Mouse (Mus musculus): ENCODE data around the gene Srpk3. TPM values are rescaled to one million over a fixed set of nuclear protein-coding genes. Genes with fewer than 3 reads are reported as not detected.

Srpk3 gene
- polyA plus RNA-seq, 1 experiment from 2014 or later: 94.7 TPM

DNA sequence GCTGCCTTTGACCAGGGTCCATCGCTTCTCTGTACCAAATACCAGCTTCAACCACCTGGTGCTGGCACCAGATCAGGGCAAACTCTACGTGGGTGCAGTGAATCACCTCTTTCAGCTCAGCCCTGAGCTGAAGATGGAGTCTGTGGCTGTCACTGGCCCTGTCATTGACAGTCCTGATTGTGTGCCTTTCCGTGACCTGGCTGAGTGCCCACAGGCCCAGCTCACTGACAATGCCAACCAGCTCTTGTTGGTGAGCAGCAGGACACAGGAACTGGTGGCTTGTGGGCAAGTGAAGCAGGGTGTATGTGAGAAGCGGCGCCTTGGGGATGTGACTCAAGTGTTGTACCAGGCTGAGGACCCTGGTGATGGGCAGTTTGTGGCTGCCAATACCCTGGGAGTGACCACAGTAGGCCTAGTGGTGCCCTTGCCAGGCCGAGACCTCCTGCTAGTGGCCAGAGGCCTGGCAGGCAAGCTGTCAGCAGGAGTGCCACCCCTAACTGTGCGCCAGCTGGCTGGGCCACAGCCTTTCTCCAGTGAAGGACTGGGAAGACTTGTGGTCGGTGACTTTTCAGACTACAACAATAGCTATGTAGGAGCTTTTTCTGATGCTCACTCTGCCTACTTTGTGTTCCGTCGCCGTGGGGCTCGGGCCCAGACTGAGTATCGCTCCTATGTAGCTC, 15.5 kb upstream of the Srpk3 start:
- Histone ChIP-seq H3K9ac (ENCODE audit: low read length) (no peak overlapping the region), H3K36me3 (ENCODE audit: control insufficient read depth, insufficient read depth) (no peaks in the 10 kb centered on the region), H3K27me3 (ENCODE audit: control insufficient read depth, insufficient read depth, low read length) (no peaks in the 10 kb centered on the region), H3K27ac (ENCODE audit: low read length) (no peak overlapping the region), H3K9me3 (replicated peaks; ENCODE audit: control insufficient read depth, low read length) (no peaks in the 10 kb centered on the region), H3K4me3 (ENCODE audit: low read length) (no peak overlapping the region), H3K4me2 (ENCODE audit: low read depth, low read length) (no peak overlapping the region), H3K4me1 (ENCODE audit: control insufficient read depth, insufficient read depth, low read length) (0 out of 2 replicates have a peak, but pooled peaks cover 4% of the 10 kb centered on the region)
- ATAC-seq (replicated peaks; ENCODE audit: extremely low read depth, insufficient read depth, low FRiP score): no peak
- WGBS: 78% methylated on average over 13 of the region's 13 CpGs

DNA sequence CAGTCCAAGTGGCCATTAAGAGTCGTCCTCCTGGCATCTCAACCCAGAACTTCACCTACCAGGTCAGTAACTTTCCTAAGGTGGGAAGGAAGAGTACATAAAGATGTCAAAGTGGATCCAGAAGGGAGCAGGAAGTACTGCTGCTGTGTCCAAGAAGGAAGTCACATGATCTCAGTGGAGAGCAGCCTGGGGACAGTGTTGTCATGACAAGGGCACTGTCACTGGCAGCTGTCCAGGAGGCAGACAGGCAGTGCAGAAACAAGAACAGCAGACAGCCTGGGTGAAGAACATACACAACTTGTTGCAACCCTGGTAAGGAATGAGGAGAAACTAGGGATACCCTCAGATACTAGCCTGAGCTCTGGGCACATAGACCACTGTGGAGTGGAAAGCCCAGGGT, 8.9 kb upstream of the Srpk3 start:
- WGBS: 33% methylated on average over 1 of the region's 1 CpGs
- no peak overlapping the region for H3K4me3 ChIP-seq (ENCODE audit: low read length)
- H3K36me3 ChIP-seq (ENCODE audit: control insufficient read depth, insufficient read depth): no peaks in the 10 kb centered on the region
- peak overlapping the region; percentile 27; the same call in 1 of the 2 replicates for H3K27ac ChIP-seq (ENCODE audit: low read length)
- ATAC-seq (replicated peaks; ENCODE audit: extremely low read depth, insufficient read depth, low FRiP score): peak; percentile 73
- no peak overlapping the region for H3K9ac ChIP-seq (ENCODE audit: low read length)
- no peak overlapping the region for H3K4me2 ChIP-seq (ENCODE audit: low read depth, low read length)
- no peaks in the 10 kb centered on the region for H3K27me3 ChIP-seq (ENCODE audit: control insufficient read depth, insufficient read depth, low read length)
- H3K4me1 ChIP-seq (ENCODE audit: control insufficient read depth, insufficient read depth, low read length): peaks cover 3% of the 10 kb centered on the region; the same call in 1 of the 2 replicates
- H3K9me3 ChIP-seq (replicated peaks; ENCODE audit: control insufficient read depth, low read length): no peaks in the 10 kb centered on the region

DNA sequence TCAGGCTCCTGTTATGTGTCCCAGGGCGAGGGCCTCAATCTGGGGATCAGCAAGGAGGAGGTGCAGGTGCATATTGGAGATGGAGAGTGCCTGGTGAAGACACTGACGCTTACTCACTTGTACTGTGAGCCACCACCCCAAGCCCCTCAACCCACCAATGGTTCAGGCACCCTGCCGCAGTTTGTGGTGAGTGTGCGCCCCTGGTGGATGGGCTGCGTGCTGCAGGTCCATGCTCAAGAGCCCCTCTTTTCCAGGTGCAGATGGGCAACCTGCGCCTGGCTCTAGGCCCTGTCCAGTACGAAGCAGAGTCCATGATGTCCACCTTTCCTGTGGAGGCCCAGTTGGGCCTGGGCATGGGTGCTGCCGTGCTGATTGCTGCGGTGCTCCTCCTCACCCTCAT, 6.9 kb upstream of the Srpk3 start:
- no peak overlapping the region for H3K27ac ChIP-seq (ENCODE audit: low read length)
- peaks cover 3% of the 10 kb centered on the region; the same call in 1 of the 2 replicates for H3K4me1 ChIP-seq (ENCODE audit: control insufficient read depth, insufficient read depth, low read length)
- no peak overlapping the region for H3K9ac ChIP-seq (ENCODE audit: low read length)
- no peaks in the 10 kb centered on the region for H3K27me3 ChIP-seq (ENCODE audit: control insufficient read depth, insufficient read depth, low read length)
- no peak overlapping the region for H3K4me2 ChIP-seq (ENCODE audit: low read depth, low read length)
- no peak for ATAC-seq (replicated peaks; ENCODE audit: extremely low read depth, insufficient read depth, low FRiP score)
- H3K9me3 ChIP-seq (replicated peaks; ENCODE audit: control insufficient read depth, low read length): no peaks in the 10 kb centered on the region
- H3K36me3 ChIP-seq (ENCODE audit: control insufficient read depth, insufficient read depth): no peaks in the 10 kb centered on the region
- WGBS: 66% methylated on average over 9 of the region's 9 CpGs
- H3K4me3 ChIP-seq (ENCODE audit: low read length): no peak overlapping the region

DNA sequence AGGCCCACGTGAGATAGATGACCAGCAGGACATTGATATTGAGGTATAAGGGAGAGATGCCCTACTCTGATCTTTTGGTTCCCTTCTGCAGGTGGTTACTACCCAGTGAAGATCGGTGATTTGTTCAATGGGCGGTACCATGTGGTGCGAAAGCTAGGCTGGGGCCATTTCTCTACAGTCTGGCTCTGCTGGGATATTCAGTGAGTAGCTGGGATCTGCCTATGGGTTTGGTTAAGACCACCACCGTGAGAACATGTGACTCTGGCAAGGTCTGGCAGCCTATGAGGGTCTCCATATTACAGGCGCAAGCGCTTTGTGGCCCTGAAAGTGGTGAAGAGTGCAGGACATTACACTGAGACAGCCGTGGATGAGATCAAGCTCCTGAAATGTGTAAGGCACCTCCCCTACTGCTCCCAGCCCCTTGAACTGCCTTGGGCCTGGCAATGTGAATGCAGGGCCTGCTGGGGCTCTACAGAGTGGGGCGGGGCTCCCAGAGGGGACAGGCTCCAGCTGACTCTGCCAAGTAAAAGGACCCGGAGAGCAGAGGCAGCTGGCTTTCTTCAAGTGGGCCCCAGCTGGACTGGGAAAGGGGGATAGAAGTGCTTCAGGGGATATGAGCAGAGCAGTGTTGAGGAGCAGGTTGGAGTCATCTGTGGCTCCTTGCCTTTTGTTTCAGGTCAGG, 738 bp downstream of the Srpk3 start:
- 47% methylated on average over 10 of the region's 10 CpGs for WGBS
- H3K4me1 ChIP-seq (ENCODE audit: control insufficient read depth, insufficient read depth, low read length): peaks cover 6% of the 10 kb centered on the region; the same call in 1 of the 2 replicates
- peak overlapping the region; percentile 66 for H3K4me2 ChIP-seq (ENCODE audit: low read depth, low read length)
- H3K27ac ChIP-seq (ENCODE audit: low read length): peak overlapping the region; percentile 92
- H3K27me3 ChIP-seq (ENCODE audit: control insufficient read depth, insufficient read depth, low read length): no peaks in the 10 kb centered on the region
- peak overlapping the region; percentile 68 for H3K9ac ChIP-seq (ENCODE audit: low read length)
- ATAC-seq (replicated peaks; ENCODE audit: extremely low read depth, insufficient read depth, low FRiP score): peak; percentile 62; the same call in 1 of the 2 replicates
- H3K36me3 ChIP-seq (ENCODE audit: control insufficient read depth, insufficient read depth): peaks cover 6% of the 10 kb centered on the region
- H3K9me3 ChIP-seq (replicated peaks; ENCODE audit: control insufficient read depth, low read length): no peaks in the 10 kb centered on the region
- peak overlapping the region; percentile 48 for H3K4me3 ChIP-seq (ENCODE audit: low read length)

DNA sequence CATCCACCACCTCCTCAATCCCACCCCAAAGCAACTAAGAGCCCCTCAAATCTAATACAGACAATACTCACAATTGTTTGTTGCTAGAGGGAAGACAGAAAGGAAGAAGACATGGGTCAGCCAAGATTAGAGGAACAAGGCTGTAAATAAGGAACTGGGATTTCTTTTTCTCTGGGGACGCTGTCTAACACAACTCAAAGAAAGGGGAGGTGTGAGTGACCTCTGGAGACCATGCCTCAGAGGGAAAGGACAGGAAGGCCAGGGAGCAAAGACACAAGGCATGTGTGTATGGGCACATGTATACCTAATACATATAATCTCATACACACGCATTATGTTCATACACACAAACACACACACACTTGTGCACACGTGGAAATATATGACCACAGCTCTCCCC, 8.0 kb downstream of the Srpk3 start:
- Histone ChIP-seq H3K27me3 (ENCODE audit: control insufficient read depth, insufficient read depth, low read length) (no peaks in the 10 kb centered on the region), H3K9ac (ENCODE audit: low read length) (no peak overlapping the region), H3K27ac (ENCODE audit: low read length) (no peak overlapping the region), H3K4me1 (ENCODE audit: control insufficient read depth, insufficient read depth, low read length) (peaks cover 9% of the 10 kb centered on the region), H3K36me3 (ENCODE audit: control insufficient read depth, insufficient read depth) (peaks cover 18% of the 10 kb centered on the region), H3K4me2 (ENCODE audit: low read depth, low read length) (no peak overlapping the region), H3K4me3 (ENCODE audit: low read length) (no peak overlapping the region), H3K9me3 (replicated peaks; ENCODE audit: control insufficient read depth, low read length) (no peaks in the 10 kb centered on the region)
- ATAC-seq (replicated peaks; ENCODE audit: extremely low read depth, insufficient read depth, low FRiP score): no peak
- WGBS: 79% methylated on average over 3 of the region's 3 CpGs

DNA sequence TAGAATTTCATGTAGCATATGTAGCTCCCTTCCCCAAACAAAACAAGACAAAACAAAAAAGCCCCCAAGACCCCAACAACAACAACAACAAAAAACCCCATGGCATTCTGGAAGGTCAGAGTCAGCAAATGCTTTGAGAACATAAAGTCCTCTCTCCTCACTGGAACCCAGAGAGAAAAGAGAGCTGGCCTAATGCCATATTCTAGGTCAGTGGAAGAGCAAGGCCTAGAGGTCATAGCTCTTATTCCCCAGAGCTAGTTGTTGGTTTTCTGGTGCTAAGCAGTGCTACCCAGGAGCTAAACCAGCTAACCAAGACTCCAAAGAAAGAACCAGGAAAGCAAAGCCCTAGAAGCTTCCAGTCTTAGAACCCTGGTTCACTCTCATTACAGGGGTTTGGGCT, 11.5 kb downstream of the Srpk3 start:
- Histone ChIP-seq H3K36me3 (ENCODE audit: control insufficient read depth, insufficient read depth) (peaks cover 5% of the 10 kb centered on the region), H3K27ac (ENCODE audit: low read length) (peak overlapping the region; percentile 95), H3K9me3 (replicated peaks; ENCODE audit: control insufficient read depth, low read length) (no peaks in the 10 kb centered on the region), H3K27me3 (ENCODE audit: control insufficient read depth, insufficient read depth, low read length) (no peaks in the 10 kb centered on the region; the same call in 1 of the 2 replicates), H3K4me2 (ENCODE audit: low read depth, low read length) (peak overlapping the region; percentile 78), H3K4me3 (ENCODE audit: low read length) (peak overlapping the region; percentile 74), H3K9ac (ENCODE audit: low read length) (peak overlapping the region; percentile 76), H3K4me1 (ENCODE audit: control insufficient read depth, insufficient read depth, low read length) (peaks cover 13% of the 10 kb centered on the region)
- ATAC-seq (replicated peaks; ENCODE audit: extremely low read depth, insufficient read depth, low FRiP score): no peak

DNA sequence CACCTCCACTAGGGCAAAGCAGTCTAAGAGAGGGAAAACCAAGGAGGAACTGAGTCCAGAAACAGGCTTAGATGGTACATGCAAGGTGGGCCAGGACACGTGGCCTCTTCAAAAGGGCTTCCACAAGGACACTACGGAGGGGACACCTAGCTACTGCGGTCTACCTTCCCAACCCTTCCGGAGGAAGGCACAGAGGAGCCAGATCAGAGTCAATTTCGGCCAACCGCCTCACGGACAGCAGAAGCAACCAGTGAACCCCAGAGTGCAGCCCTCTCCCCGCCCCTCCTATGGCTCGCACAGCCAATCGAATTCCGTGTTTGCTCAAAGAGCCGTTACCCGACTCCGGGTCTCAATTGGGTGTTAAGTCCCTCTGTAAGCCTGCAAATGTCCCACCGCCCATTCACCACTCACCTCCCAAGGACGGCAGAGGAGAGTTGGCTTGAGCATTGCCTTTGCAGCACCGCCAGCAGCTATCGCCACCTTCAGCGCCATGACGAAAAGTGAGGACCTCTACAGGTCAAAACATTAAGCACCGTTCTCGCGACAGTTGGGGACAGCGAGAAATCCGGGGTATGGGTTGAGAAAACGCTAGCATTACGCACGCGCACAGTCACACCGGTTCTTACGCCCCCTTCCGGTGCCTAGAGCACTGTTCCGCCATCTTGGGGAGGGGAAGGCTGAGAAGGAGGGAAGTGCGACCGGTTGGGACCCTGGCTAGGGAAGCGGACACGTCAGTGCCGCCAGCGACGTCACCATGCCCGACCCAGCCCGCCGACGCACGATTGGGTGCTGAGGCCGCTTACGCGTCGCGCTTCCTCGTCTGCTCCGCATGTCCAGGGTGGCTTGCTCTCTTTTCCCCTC, 12.4 kb downstream of the Srpk3 start, which contains the start of the genes Idh3g and Ssr4:
Gene Idh3g, minus strand, starts transcription at position 534 of the 861 bp plus-strand sequence.
Gene Ssr4, plus strand, starts transcription at position 665 of the 861 bp plus-strand sequence.
- Histone ChIP-seq H3K4me2 (ENCODE audit: low read depth, low read length) (peak within 1 kb of the TSS; percentile 78), H3K36me3 (ENCODE audit: control insufficient read depth, insufficient read depth) (no peaks in the 10 kb centered on the region; the same call in 1 of the 2 replicates), H3K4me1 (ENCODE audit: control insufficient read depth, insufficient read depth, low read length) (peaks cover 13% of the 10 kb centered on the region), H3K9me3 (replicated peaks; ENCODE audit: control insufficient read depth, low read length) (no peaks in the 10 kb centered on the region), H3K27ac (ENCODE audit: low read length) (peak within 1 kb of the TSS; percentile 95), H3K9ac (ENCODE audit: low read length) (peak within 1 kb of the TSS; percentile 79), H3K27me3 (ENCODE audit: control insufficient read depth, insufficient read depth, low read length) (no peaks in the 10 kb centered on the region; the same call in 1 of the 2 replicates), H3K4me3 (ENCODE audit: low read length) (peak within 1 kb of the TSS; percentile 74)
- WGBS: 14% methylated on average over 51 of the region's 52 CpGs
- ATAC-seq (replicated peaks; ENCODE audit: extremely low read depth, insufficient read depth, low FRiP score): peak; percentile 93

DNA sequence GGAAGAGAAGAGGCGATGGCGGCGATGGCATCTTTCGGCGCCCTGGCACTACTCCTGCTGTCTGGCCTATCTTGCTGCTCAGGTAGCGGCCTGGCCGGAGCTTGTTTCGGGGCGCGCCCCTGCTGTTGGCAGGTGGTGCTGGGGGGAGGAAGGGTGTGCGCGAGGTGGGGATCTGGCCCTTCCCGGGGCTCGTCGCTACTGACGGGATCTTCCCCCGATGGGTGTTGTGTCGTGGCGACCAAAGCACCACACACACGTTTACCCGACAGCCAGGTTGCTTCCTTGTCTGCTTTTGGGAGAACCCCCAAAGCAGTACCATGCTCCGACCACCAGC, 13.0 kb downstream of the Srpk3 start:
- Histone ChIP-seq H3K4me1 (ENCODE audit: control insufficient read depth, insufficient read depth, low read length) (peaks cover 13% of the 10 kb centered on the region), H3K9me3 (replicated peaks; ENCODE audit: control insufficient read depth, low read length) (no peaks in the 10 kb centered on the region), H3K9ac (ENCODE audit: low read length) (peak overlapping the region; percentile 79), H3K4me2 (ENCODE audit: low read depth, low read length) (peak overlapping the region; percentile 68), H3K27me3 (ENCODE audit: control insufficient read depth, insufficient read depth, low read length) (no peaks in the 10 kb centered on the region; the same call in 1 of the 2 replicates), H3K4me3 (ENCODE audit: low read length) (peak overlapping the region; percentile 74), H3K36me3 (ENCODE audit: control insufficient read depth, insufficient read depth) (no peaks in the 10 kb centered on the region; the same call in 1 of the 2 replicates), H3K27ac (ENCODE audit: low read length) (peak overlapping the region; percentile 95)
- WGBS: 16% methylated on average over 22 of the region's 22 CpGs
- peak; percentile 2; the same call in 1 of the 2 replicates for ATAC-seq (replicated peaks; ENCODE audit: extremely low read depth, insufficient read depth, low FRiP score)

All from heart, embryonic 16.5 days (tissue).